Mouse (Mus musculus) hindbrain, embryonic 12.5 days (tissue): ENCODE measurements around the gene 1810010D01Rik. TPM values are rescaled to one million over a fixed set of nuclear protein-coding genes. Genes with fewer than 3 reads are reported as not detected.

ENCODE experiments used
- ATAC-seq: fragments of 200-750 bp; cut with Nextera tagmentation; 2 replicates; pipeline ENCODE4 v1.8.0; 2017; ENCODE audit warnings: moderate TSS enrichment; ENCODE audit not compliant: low FRiP score
- H3K27ac ChIP-seq: fragments of 300-500 bp; sonication (generic); 2 replicates; pipeline ENCODE4 v1.5.1; 2016; ENCODE audit warnings: mild to moderate bottlenecking
- H3K27me3 ChIP-seq: fragments of 300-500 bp; sonication (generic); 2 replicates; pipeline ENCODE4 v1.6.1; 2016; ENCODE audit warnings: mild to moderate bottlenecking
- H3K36me3 ChIP-seq: fragments of 300-500 bp; sonication (generic); 2 replicates; pipeline ENCODE4 v1.6.1; 2016; ENCODE audit warnings: mild to moderate bottlenecking
- H3K4me1 ChIP-seq: fragments of 300-500 bp; sonication (generic); 2 replicates; pipeline ENCODE4 v1.6.1; 2016
- H3K4me2 ChIP-seq: fragments of 300-500 bp; sonication (generic); replicated peaks from 2 replicates; pipeline ENCODE4 v1.6.1; 2016; ENCODE audit warnings: mild to moderate bottlenecking
- H3K4me3 ChIP-seq: fragments of 300-500 bp; sonication (generic); 2 replicates; pipeline ENCODE4 v1.5.1; 2016; ENCODE audit warnings: mild to moderate bottlenecking
- H3K9ac ChIP-seq: fragments of 300-500 bp; sonication (generic); 2 replicates; pipeline ENCODE4 v1.6.1; 2016; ENCODE audit warnings: mild to moderate bottlenecking, moderate library complexity
- H3K9me3 ChIP-seq: fragments of 300-500 bp; sonication (generic); replicated peaks from 2 replicates; pipeline ENCODE4 v1.6.1; 2016; ENCODE audit warnings: mild to moderate bottlenecking
- WGBS: fragments of 180-500 bp; shearing (Covaris S2); methylation state at CpG from one replicate; pipeline ENCODE4 v1.1.7; 2016; 5-methylcytosine and 5-hydroxymethylcytosine counted together
- polyA plus RNA-seq: library from polyadenylated mRNA; unstranded; fragments of >200 nt; fragmentation: Nextera tagmentation; extraction: Ambion mirVana; gene quantifications from 2 replicates; pipeline ENCODE4 v1.2.1, GENCODE M21; 2016

Gene 1810010D01Rik
- polyA plus RNA-seq, 1 experiment from 2014 or later, result 0.35 TPM

DNA sequence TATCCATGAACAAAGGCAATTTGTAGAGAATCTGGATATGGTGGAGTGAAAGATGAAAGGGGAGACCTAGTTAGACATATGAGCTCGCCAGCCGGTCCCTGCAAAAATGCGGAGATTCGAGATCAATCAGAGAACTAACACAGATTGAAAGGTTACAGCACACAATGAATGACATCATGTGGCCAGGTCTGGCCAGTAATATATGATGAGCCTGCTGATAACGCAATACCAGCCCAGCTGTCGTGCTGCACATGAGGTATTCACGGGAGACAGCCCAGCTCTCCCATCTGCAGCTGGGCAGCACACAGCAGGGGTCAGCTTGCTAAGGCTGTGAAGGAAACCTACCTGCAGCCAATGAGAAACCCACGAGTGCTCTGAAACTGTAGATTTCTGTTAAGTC is 18.6 kb downstream of the 1810010D01Rik start:
- H3K36me3 ChIP-seq, result no peaks in the 10 kb centered on the region
- no peak for ATAC-seq
- no peaks in the 10 kb centered on the region for H3K27me3 ChIP-seq
- peaks cover 9% of the 10 kb centered on the region for H3K4me1 ChIP-seq
- WGBS, result 52% methylated on average over 8 of the region's 8 CpGs
- H3K4me3 ChIP-seq, result no peak overlapping the region
- no peak overlapping the region for H3K27ac ChIP-seq
- no peak overlapping the region for H3K4me2 ChIP-seq
- H3K9me3 ChIP-seq, result no peaks in the 10 kb centered on the region
- no peak overlapping the region for H3K9ac ChIP-seq

DNA sequence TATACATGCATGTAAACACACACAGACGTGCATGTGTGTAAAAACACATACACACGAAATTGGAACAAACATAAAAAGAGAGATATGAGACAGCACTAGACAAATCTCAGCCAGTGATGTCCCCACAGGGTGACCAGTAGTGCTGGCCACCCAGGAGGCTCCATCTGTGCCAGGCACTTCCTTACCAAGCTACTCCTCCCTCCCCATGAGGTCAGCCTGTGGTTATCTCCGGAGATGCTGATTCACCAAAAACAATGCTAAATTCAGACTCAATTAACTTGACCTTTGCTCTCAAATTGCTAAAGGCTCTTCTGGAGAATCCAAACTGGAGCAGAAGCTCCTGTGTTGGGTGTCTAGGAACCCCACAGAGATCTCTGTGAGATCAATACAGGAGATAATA is 20.1 kb downstream of the 1810010D01Rik start:
- H3K27ac ChIP-seq, result no peak overlapping the region
- no peak overlapping the region for H3K4me2 ChIP-seq
- H3K9me3 ChIP-seq, result no peaks in the 10 kb centered on the region
- WGBS, result 69% methylated on average over 3 of the region's 3 CpGs
- no peak overlapping the region for H3K4me3 ChIP-seq
- ATAC-seq, result no peak
- no peaks in the 10 kb centered on the region for H3K36me3 ChIP-seq
- peaks cover 4% of the 10 kb centered on the region; the same call in 1 of the 2 replicates for H3K4me1 ChIP-seq
- H3K27me3 ChIP-seq, result no peaks in the 10 kb centered on the region
- no peak overlapping the region for H3K9ac ChIP-seq

DNA sequence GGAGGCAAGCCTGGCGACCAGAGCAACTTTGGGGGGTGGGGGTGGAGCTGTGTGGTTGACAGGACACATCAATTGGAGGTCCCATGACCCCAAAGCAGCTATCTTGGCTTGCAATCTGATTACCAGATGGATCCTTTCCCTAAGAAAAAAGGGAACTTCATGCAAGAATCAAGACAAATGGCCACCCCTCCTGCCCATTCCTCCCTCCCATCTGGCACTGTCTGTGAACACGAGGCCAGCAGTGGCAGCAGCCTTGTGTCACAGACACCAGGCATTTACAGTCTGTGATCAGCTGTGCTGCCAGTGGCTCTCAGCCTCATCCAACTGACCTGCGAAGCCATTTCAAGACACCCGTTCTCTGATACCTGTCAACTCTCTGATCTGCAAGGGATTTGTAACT is 25.5 kb downstream of the 1810010D01Rik start:
- 50% methylated on average over 4 of the region's 4 CpGs for WGBS
- Histone ChIP-seq H3K4me2 (no peak overlapping the region), H3K27me3 (no peaks in the 10 kb centered on the region), H3K4me3 (no peak overlapping the region), H3K9me3 (no peaks in the 10 kb centered on the region), H3K36me3 (no peaks in the 10 kb centered on the region), H3K9ac (no peak overlapping the region), H3K27ac (no peak overlapping the region), H3K4me1 (peaks cover 15% of the 10 kb centered on the region)
- no peak for ATAC-seq

DNA sequence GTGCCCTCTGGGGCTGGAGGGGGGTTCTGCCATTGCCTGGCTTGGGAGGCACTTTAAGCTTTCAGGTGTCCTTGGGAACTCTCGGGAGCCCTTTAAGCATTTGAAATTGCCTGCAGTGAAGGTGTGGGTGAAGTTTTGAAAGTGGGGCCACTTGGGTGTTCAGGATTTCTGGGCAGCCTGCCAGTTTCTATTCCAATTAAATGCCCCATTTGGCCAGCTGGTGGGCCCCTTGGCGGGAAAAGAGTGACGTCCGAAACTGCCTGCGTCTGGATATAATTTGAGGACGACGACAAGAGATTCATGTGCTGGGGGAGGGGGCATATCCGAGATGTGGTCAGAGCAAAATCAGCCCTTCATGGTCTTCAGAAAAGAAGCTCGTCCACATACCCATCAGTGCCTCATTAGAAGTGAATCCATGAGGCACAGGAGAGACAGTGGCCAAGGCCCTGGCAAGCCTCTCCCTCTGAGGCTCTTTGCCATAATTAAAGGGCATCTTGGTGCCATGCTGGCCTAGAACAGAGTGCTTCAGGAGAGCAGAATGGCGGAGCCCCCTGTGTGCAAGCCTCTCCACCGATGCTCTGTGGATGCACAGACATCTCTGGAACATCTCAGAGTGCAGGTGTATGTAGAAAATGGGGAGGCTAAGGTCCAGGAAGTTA is 26.4 kb downstream of the 1810010D01Rik start:
- H3K4me2 ChIP-seq, result no peak overlapping the region
- WGBS, result 50% methylated on average over 11 of the region's 11 CpGs

DNA sequence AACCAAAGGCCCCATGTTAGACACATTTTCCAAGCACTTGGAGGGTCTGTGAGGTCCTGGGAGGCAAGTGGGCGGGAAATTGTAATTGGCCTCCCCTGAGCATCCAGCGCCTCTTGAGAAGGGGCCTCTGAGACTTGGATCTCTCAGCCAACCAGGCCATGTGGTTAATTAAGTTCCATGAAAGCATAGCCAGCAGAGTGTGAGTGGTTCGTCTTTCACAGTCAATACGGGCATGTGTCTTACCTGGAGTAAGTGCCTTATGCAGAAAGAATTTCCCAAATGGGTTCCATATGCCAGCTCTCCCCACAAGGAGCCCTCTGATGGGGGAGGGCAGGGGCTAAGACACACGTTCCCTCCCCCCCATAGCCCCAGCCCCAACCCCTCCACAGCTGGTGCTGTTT is 28.2 kb downstream of the 1810010D01Rik start:
- ATAC-seq, result no peak
- no peak overlapping the region for H3K27ac ChIP-seq
- H3K36me3 ChIP-seq, result no peaks in the 10 kb centered on the region
- WGBS, result 48% methylated on average over 5 of the region's 5 CpGs
- H3K9me3 ChIP-seq, result no peaks in the 10 kb centered on the region
- H3K4me3 ChIP-seq, result no peak overlapping the region
- no peaks in the 10 kb centered on the region for H3K27me3 ChIP-seq
- H3K4me1 ChIP-seq, result peaks cover 25% of the 10 kb centered on the region
- no peak overlapping the region for H3K9ac ChIP-seq
- no peak overlapping the region for H3K4me2 ChIP-seq

More for the DNA sequence above, 26.4 kb downstream of the 1810010D01Rik start:
- Histone ChIP-seq H3K4me1 (peaks cover 23% of the 10 kb centered on the region), H3K4me3 (no peak overlapping the region), H3K27me3 (no peaks in the 10 kb centered on the region), H3K27ac (peak overlapping the region; percentile 49; the same call in 1 of the 2 replicates), H3K36me3 (no peaks in the 10 kb centered on the region), H3K9me3 (no peaks in the 10 kb centered on the region), H3K9ac (no peak overlapping the region)
- ATAC-seq, result no peak

DNA sequence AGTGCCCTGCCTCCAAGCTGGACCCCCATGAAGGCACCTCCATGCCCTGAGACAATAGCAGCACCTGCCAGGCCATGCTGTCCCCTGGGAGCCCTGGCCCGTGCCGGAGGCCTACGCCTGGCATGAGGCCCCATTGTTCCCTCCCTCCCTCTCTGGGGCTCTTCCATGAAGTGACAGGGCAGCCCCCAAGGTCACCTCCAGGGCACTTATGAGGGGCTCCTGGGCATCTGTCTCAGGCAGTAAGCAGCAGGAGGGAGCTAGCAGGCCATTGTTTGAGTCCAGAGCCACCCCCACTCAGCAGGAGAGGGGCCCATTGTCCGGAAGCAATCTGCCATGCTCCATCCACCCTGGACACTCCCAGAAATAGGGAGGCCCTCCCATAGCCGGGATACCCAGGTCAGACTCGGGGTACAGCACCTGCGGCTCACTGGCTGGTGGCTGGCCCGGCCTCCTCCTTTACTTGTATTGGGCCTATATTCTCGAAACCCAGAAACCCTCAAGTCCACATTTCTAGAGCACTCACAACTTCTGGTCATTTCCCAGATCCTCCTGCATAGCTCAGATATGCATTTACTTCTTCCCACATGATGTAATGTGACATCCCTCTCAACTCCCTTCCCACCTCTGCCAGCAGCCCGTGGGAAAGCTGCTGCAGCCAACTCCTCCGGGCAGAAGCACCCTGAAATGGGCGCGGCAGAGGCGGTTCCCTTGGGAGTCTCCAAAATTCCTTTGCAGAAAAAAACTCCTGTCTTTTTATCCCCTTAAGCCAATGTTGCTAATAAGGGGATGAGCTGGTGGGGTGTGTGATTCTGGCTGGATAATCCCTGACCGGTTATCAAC is 30.9 kb downstream of the 1810010D01Rik start:
- WGBS, result 37% methylated on average over 15 of the region's 15 CpGs
- Histone ChIP-seq H3K36me3 (no peaks in the 10 kb centered on the region), H3K4me2 (no peak overlapping the region), H3K9me3 (no peaks in the 10 kb centered on the region), H3K4me3 (no peak overlapping the region), H3K9ac (0 out of 2 replicates have a peak overlapping the region, but pooled peaks have one; percentile 8), H3K27ac (peak overlapping the region; percentile 44; the same call in 1 of the 2 replicates), H3K27me3 (peaks cover 5% of the 10 kb centered on the region), H3K4me1 (peaks cover 34% of the 10 kb centered on the region)
- 0 out of 2 replicates have a peak, but pooled peaks have one; percentile 23 for ATAC-seq

DNA sequence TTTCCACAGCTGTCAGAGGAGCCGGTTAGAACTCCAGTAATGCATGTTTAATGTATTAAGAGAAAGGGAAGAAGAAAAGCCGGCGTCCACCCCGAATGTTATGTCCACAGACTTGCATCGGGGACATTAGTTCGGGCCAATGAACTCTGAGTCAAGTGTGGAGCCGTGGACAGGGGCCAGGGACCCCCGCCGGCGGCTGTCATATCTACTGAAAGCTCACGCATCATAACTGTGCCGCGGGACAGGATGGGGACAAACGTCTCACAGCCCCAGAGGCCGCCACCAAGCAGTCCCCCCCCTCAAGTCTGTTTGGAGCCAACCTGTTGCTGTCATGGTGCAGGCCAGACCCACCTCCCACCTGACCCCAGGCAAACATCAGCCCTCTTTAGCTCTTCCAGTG is 34.4 kb downstream of the 1810010D01Rik start:
- Histone ChIP-seq H3K9me3 (no peaks in the 10 kb centered on the region), H3K27me3 (peaks cover 8% of the 10 kb centered on the region), H3K4me2 (peak overlapping the region; percentile 38), H3K4me1 (peaks cover 22% of the 10 kb centered on the region), H3K4me3 (no peak overlapping the region), H3K9ac (no peak overlapping the region), H3K36me3 (no peaks in the 10 kb centered on the region), H3K27ac (peak overlapping the region; percentile 64)
- ATAC-seq, result peak; percentile 57
- WGBS, result 33% methylated on average over 15 of the region's 15 CpGs

DNA sequence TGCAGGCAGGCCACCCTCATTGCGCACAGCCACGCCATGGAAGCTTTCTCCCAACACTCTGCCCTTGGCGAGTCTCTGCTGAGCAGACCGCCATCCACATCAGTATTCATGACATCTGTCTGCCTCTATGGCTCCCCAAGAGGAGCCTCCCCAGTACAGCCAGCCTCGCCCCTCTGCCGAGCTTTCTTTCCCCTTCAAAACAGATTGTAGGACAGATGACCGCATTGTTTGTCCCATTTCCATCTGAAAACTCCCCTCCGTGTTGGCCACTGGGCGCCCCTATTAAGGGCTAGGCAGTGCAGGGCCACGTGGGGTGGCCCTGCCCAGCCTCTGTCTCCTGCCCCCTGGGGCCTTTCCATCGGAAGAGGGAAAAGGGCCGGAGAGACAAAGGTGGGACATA is 34.8 kb downstream of the 1810010D01Rik start:
- Histone ChIP-seq H3K27ac (peak overlapping the region; percentile 64), H3K4me3 (no peak overlapping the region)
- 5% methylated on average over 12 of the region's 12 CpGs for whole genome bisulfite sequencing

DNA sequence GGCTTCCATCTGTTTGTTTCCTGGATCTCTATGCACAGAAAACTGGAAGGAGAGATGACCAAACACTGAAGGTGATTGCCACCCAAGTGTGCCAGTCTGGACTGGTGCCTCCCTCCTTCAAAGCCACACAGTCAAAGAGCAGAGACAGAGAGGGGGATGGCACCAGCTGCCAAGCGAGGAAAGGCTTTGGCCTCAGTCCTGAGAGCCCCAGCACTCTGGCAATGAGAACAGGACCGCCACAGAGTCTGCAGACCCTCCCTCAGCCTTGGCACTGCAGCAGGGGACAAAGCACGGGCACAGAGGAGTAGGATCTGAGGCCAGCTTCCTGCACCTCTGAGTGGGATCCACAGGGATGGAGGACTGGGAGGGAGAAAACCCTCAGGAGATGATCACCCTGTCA is 38.2 kb downstream of the 1810010D01Rik start:
- H3K9me3 ChIP-seq, result no peaks in the 10 kb centered on the region
- H3K4me3 ChIP-seq, result no peak overlapping the region
- 76% methylated on average over 3 of the region's 3 CpGs for WGBS
- H3K27me3 ChIP-seq, result peaks cover 8% of the 10 kb centered on the region
- no peak overlapping the region for H3K4me2 ChIP-seq
- H3K36me3 ChIP-seq, result no peaks in the 10 kb centered on the region
- H3K27ac ChIP-seq, result no peak overlapping the region
- peaks cover 12% of the 10 kb centered on the region for H3K4me1 ChIP-seq
- no peak overlapping the region for H3K9ac ChIP-seq
- ATAC-seq, result no peak

More for the DNA sequence above, 34.8 kb downstream of the 1810010D01Rik start:
- Histone ChIP-seq H3K9ac (peak overlapping the region; percentile 5; the same call in 1 of the 2 replicates), H3K27me3 (peaks cover 8% of the 10 kb centered on the region), H3K36me3 (no peaks in the 10 kb centered on the region), H3K4me2 (peak overlapping the region; percentile 38), H3K4me1 (peaks cover 22% of the 10 kb centered on the region), H3K9me3 (no peaks in the 10 kb centered on the region)
- peak; percentile 88 for ATAC-seq

DNA sequence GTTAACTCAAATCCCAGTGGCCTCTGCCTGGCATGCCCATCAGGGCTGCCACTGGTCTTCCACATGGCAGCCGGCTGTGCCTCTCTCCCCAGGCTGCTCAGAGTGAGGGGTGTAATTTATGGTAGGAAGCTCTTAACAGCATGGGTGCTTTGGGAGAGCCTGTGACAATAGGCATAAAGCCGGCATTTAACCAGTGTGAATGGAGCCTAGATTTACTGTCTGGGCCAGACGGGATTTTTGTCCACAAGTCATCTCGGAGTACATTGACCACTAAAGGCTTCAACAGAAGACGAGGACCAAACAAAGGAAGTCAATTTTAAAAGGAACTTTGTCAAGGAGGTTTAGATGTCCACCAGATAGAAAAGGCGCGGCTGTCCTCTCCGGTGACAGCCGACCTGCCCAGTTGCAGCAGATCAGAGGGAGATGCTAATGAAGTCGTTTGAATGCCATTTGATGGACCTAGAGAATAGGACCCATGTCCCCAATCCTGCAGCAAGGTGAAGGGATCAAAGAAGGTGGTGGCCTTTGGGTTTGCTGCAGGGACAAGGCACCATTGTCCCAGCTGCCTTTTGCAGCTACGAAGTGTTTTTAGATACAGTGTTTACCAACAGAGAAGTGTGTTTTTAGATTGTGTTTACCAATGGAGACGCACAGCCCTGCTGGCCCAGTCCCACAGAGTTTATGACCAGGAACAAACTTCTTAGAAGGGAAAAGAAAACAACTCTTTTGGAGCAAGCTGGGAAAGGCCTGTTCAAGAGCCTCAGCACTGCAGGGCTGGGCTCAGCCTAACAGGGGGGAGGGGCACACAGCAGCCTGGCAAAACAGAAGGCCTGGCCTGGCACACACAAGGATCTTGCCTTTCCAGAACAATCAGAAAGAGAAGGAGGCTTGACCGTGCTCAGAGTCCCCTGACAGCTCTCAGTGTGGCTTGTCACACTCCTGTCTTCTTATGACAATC is 48.4 kb downstream of the 1810010D01Rik start:
- Histone ChIP-seq H3K4me2 (no peak overlapping the region), H3K4me1 (peaks cover 17% of the 10 kb centered on the region), H3K36me3 (no peaks in the 10 kb centered on the region), H3K9me3 (no peaks in the 10 kb centered on the region), H3K4me3 (no peak overlapping the region), H3K9ac (0 out of 2 replicates have a peak overlapping the region, but pooled peaks have one; percentile 14), H3K27ac (peak overlapping the region; percentile 58), H3K27me3 (peaks cover 2% of the 10 kb centered on the region; the same call in 1 of the 2 replicates)
- peak; percentile 69 for ATAC-seq
- WGBS, result 15% methylated on average over 13 of the region's 13 CpGs
